Mouse (Mus musculus) liver, embryonic 13.5 days (tissue): ENCODE results near the gene Gm10999. TPM values are rescaled to one million over a fixed set of nuclear protein-coding genes. Genes with fewer than 3 reads are reported as not detected.
"Not testable (repeated sequence)": the region's sequence is repeated elsewhere in the genome, so short reads cannot be mapped to it uniquely, and the experiment has no call there.

ENCODE experiments used
- ATAC-seq: fragments of 200-750 bp; cut with Nextera tagmentation; 2 replicates; pipeline ENCODE4 v1.8.0; 2017; ENCODE audit warnings: low read depth, mild to moderate bottlenecking, moderate number of reproducible peaks, moderate library complexity
- DNase-seq: peaks from one replicate; pipeline ENCODE4 v3.0.0; 2022
- H3K27ac ChIP-seq: fragments of 300-500 bp; sonication (generic); 2 replicates; pipeline ENCODE4 v1.5.1; 2015; ENCODE audit warnings: moderate library complexity, mild to moderate bottlenecking, inconsistent platforms
- H3K27me3 ChIP-seq: fragments of 300-500 bp; sonication (generic); 2 replicates; pipeline ENCODE4 v1.6.1; 2015; ENCODE audit warnings: mild to moderate bottlenecking, inconsistent platforms
- H3K36me3 ChIP-seq: fragments of 300-500 bp; sonication (generic); 2 replicates; pipeline ENCODE4 v1.6.1; 2015; ENCODE audit warnings: mild to moderate bottlenecking, inconsistent platforms
- H3K4me1 ChIP-seq: fragments of 300-500 bp; sonication (generic); replicated peaks from 2 replicates; pipeline ENCODE4 v1.6.1; 2015; ENCODE audit warnings: inconsistent platforms
- H3K4me2 ChIP-seq: fragments of 300-500 bp; sonication (generic); 2 replicates; pipeline ENCODE4 v1.6.1; 2015; ENCODE audit warnings: inconsistent platforms, mild to moderate bottlenecking, moderate library complexity
- H3K4me3 ChIP-seq: fragments of 300-500 bp; sonication (generic); replicated peaks from 2 replicates; pipeline ENCODE4 v1.5.1; 2015; ENCODE audit warnings: mild to moderate bottlenecking, inconsistent platforms
- H3K9ac ChIP-seq: fragments of 300-500 bp; sonication (generic); 2 replicates; pipeline ENCODE4 v1.6.1; 2015; ENCODE audit warnings: mild to moderate bottlenecking, inconsistent platforms
- H3K9me3 ChIP-seq: fragments of 300-500 bp; sonication (generic); replicated peaks from 2 replicates; pipeline ENCODE4 v1.6.1; 2016; ENCODE audit warnings: inconsistent platforms
- WGBS: fragments of 180-500 bp; shearing (Covaris S2); methylation state at CpG from one replicate; pipeline ENCODE4 v1.1.7; 2015; ENCODE audit not compliant: insufficient replicate concordance; 5-methylcytosine and 5-hydroxymethylcytosine counted together
- polyA plus RNA-seq: library from polyadenylated mRNA; unstranded; fragments of >200 nt; fragmentation: Nextera tagmentation; extraction: Ambion mirVana; gene quantifications from 2 replicates; pipeline ENCODE4 v1.2.1, GENCODE M21; 2015

The Gm10999 gene
- not detected in 2 replicates for polyA plus RNA-seq

DNA sequence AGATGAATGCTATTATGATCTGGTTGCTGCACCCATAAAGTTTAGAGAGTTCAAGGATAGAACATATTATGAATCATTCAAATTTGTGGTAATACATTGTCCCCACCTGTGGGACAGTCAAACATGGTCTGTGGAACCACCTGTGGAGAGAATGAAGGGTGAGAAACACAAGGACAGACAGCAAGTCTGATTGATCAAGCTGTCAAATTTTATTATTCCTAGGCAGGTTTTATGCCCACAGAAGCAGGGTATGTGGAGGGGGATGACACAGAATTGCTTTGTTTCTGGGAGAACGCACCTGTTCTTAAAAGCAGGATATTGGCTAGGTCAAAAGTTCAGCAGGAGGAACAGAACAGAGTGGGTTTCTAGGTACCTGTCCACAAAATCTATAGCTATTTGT is at the start of gene Gm10999:
Gene Gm10999, minus strand, starts transcription at position 101 of the 400 bp plus-strand sequence.
- H3K4me2 ChIP-seq: no peak within 1 kb of the TSS
- H3K27ac ChIP-seq: no peak within 1 kb of the TSS
- 56% methylated on average over 1 of the region's 1 CpGs for WGBS
- H3K36me3 ChIP-seq: no peaks in the 10 kb centered on the region
- no peak within 1 kb of the TSS for H3K9ac ChIP-seq
- no peaks in the 10 kb centered on the region for H3K27me3 ChIP-seq
- no peak within 1 kb of the TSS for H3K4me3 ChIP-seq
- no peak for DNase-seq
- ATAC-seq: no peak
- H3K4me1 ChIP-seq: no peaks in the 10 kb centered on the region
- H3K9me3 ChIP-seq: no peaks in the 10 kb centered on the region

DNA sequence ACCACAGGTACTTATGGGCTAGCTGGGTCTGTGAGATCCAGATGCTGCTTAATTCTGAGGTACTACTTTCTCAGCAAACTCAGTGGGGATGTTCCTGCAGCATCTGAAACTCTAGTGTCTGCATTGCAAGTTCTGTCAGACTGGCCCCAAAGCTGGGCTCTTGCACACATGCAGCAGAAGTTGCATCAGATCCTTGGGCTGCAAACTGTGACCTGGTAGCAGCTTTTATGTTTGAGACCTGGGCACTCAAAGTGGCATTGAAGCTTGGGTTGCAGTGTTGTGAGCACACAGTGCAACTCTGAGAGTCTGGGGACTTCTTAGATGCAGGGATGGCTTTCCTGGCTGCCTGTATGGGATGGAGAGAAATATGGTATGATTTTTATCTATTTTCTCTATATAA is 2.0 kb upstream of the Gm10999 start:
- DNase-seq: no peak
- Histone ChIP-seq H3K4me1 (no peaks in the 10 kb centered on the region), H3K4me3 (no peak overlapping the region), H3K36me3 (no peaks in the 10 kb centered on the region), H3K9me3 (no peaks in the 10 kb centered on the region), H3K27ac (no peak overlapping the region), H3K4me2 (no peak overlapping the region), H3K27me3 (no peaks in the 10 kb centered on the region), H3K9ac (no peak overlapping the region)
- no peak for ATAC-seq

DNA sequence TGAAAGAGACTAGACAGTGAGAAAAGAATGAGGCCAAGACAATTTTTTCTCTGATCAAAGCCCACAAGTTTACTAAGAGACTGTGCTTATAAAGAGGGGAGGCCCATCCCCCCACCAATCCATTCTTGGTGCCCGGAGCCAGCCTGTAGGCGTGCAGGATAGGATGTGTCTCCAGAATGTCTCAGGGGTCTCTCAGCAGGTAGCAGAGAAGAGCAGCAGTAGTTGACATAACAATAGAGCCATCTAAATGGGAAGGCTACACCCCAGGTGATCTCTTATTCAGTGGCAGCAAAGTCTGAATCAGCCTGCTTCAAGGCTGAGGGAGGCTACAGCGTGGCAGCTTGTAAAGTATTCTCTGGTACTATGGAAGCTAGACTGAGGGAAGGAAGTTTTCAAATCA is 15.7 kb downstream of the Gm10999 start:
- WGBS: 52% methylated on average over 3 of the region's 3 CpGs
- not testable (repeated sequence) for H3K4me1 ChIP-seq, H3K9me3 ChIP-seq, H3K27me3 ChIP-seq, ATAC-seq, DNase-seq, H3K4me3 ChIP-seq, H3K9ac ChIP-seq, H3K27ac ChIP-seq, H3K36me3 ChIP-seq, H3K4me2 ChIP-seq

Other genes starting within 250 kb of the Gm10999 start
- gene Ccdc7a, start 66.1 kb downstream of the Gm10999 start, polyA plus RNA-seq: not detected in 2 replicates
- not detected in 2 replicates for gene Ccdc7b, start 64.5 kb downstream of the Gm10999 start, polyA plus RNA-seq
- gene 2610044O15Rik8, start 102.7 kb upstream of the Gm10999 start, polyA plus RNA-seq: 6.9 and 8.4 TPM in 2 replicates